Mouse (Mus musculus): Measurements from ENCODE around the gene Hax1. TPM values are rescaled to one million over a fixed set of nuclear protein-coding genes. Genes with fewer than 3 reads are reported as not detected.
A peak's percentile ranks its signal among the peaks of the same experiment; 100 is the strongest.

Gene Hax1
- total RNA-seq, 1 experiment from 2014 or later = 73.2 TPM

- ATAC-seq (replicated peaks; ENCODE audit: low read depth, poor library complexity, severe bottlenecking) = no peak
Measured at GRCm38 (mm10) chr3:89962751-89963220, 35.8 kb downstream of the Hax1 start.

- no peak for ATAC-seq (replicated peaks; ENCODE audit: low read depth, poor library complexity, severe bottlenecking)
Measured at GRCm38 (mm10) chr3:89962059-89962750, 36.4 kb downstream of the Hax1 start.

- peak; percentile 40 for ATAC-seq (replicated peaks; ENCODE audit: low read depth, poor library complexity, severe bottlenecking)
Measured at GRCm38 (mm10) chr3:89961436-89961835, 37.1 kb downstream of the Hax1 start.

- peak; percentile 73 for ATAC-seq (replicated peaks; ENCODE audit: low read depth, poor library complexity, severe bottlenecking)
Measured at GRCm38 (mm10) chr3:89960469-89960868, 38.1 kb downstream of the Hax1 start.

- ATAC-seq (replicated peaks; ENCODE audit: low read depth, poor library complexity, severe bottlenecking) = no peak
Measured at GRCm38 (mm10) chr3:89959435-89959834, 39.1 kb downstream of the Hax1 start.

GRCm38 (mm10) chr3:89957880-89958279 lies 40.7 kb downstream of the Hax1 start:
- ATAC-seq (replicated peaks; ENCODE audit: low read depth, poor library complexity, severe bottlenecking) = no peak

GRCm38 (mm10) chr3:89956177-89956971 lies 42.2 kb downstream of the Hax1 start:
- no peak for ATAC-seq (replicated peaks; ENCODE audit: low read depth, poor library complexity, severe bottlenecking)

- peak; percentile 88 for ATAC-seq (replicated peaks; ENCODE audit: low read depth, poor library complexity, severe bottlenecking)
Measured at GRCm38 (mm10) chr3:89953420-89953819, 45.2 kb downstream of the Hax1 start.

GRCm38 (mm10) chr3:89948655-89949054 lies 49.9 kb downstream of the Hax1 start:
- no peak for ATAC-seq (replicated peaks; ENCODE audit: low read depth, poor library complexity, severe bottlenecking)

- no peak for ATAC-seq (replicated peaks; ENCODE audit: low read depth, poor library complexity, severe bottlenecking)
Measured at GRCm38 (mm10) chr3:89948021-89948420, 50.6 kb downstream of the Hax1 start.

Other genes starting within 250 kb of the Hax1 start
- gene Chrnb2, start 234.1 kb downstream of the Hax1 start, total RNA-seq (2017) = 0.15 and 1.6 TPM in 2 replicates
- 98.7 and 102 TPM in 2 replicates for gene Ube2q1, start 225.2 kb downstream of the Hax1 start, total RNA-seq (2017)
- gene She, start 167.4 kb downstream of the Hax1 start, total RNA-seq (2017) = 0.05 TPM in 1 of 2 replicates, not detected in the other
- 10.4 and 11.6 TPM in 2 replicates for gene Il6ra, start 85.6 kb downstream of the Hax1 start, total RNA-seq (2017)
- gene Atp8b2, start 35.3 kb downstream of the Hax1 start, total RNA-seq (2017) = 14.8 and 16.5 TPM in 2 replicates
- 28.8 and 34.0 TPM in 2 replicates for gene 4933434E20Rik, start 52.9 kb upstream of the Hax1 start, total RNA-seq (2017)
- gene Ubap2l, start 53.8 kb upstream of the Hax1 start, total RNA-seq (2017) = 180 and 186 TPM in 2 replicates
- gene Tpm3, start 73.9 kb upstream of the Hax1 start, total RNA-seq (2017) = 718 and 782 TPM in 2 replicates
- gene Nup210l, start 105.4 kb upstream of the Hax1 start, total RNA-seq (2017) = 0.27 and 0.39 TPM in 2 replicates
- 4,490 and 5,667 TPM in 2 replicates for gene Rps27, start 214.9 kb upstream of the Hax1 start, total RNA-seq (2017)
- gene Rab13, start 214.9 kb upstream of the Hax1 start, total RNA-seq (2017) = 0.23 and 1.4 TPM in 2 replicates
- 51.4 and 52.9 TPM in 2 replicates for gene Jtb, start 232.8 kb upstream of the Hax1 start, total RNA-seq (2017)
- not detected in 2 replicates for gene Creb3l4, start 244.7 kb upstream of the Hax1 start, total RNA-seq (2017)
- 35.0 and 42.1 TPM in 2 replicates for gene Slc39a1, start 249.4 kb upstream of the Hax1 start, total RNA-seq (2017)